Mouse (Mus musculus) liver, embryonic 16.5 days (tissue): ENCODE measurements around the gene Mctp2. TPM values are rescaled to one million over a fixed set of nuclear protein-coding genes. Genes with fewer than 3 reads are reported as not detected.

Source experiments
- ATAC-seq: fragments of 200-750 bp; cut with Nextera tagmentation; 2 replicates; pipeline ENCODE4 v1.8.0; 2017; ENCODE audit warnings: low read depth, mild to moderate bottlenecking, moderate number of reproducible peaks, moderate library complexity
- H3K27ac ChIP-seq: fragments of 300-500 bp; sonication (generic); 2 replicates; pipeline ENCODE4 v1.5.1; 2014; ENCODE audit warnings: mild to moderate bottlenecking, low read length
- H3K27me3 ChIP-seq: fragments of 300-500 bp; sonication (generic); 2 replicates; pipeline ENCODE4 v1.6.1; 2014; ENCODE audit warnings: low read depth, low read length, mixed read lengths; ENCODE audit not compliant: control insufficient read depth, insufficient read depth
- H3K36me3 ChIP-seq: fragments of 300-500 bp; sonication (generic); 2 replicates; pipeline ENCODE4 v1.6.1; 2014; ENCODE audit warnings: mild to moderate bottlenecking; ENCODE audit not compliant: control insufficient read depth, insufficient read depth
- H3K4me1 ChIP-seq: fragments of 300-500 bp; sonication (generic); 2 replicates; pipeline ENCODE4 v1.6.1; 2014; ENCODE audit warnings: low read depth, low read length, mixed read lengths; ENCODE audit not compliant: control insufficient read depth
- H3K4me2 ChIP-seq: fragments of 300-500 bp; sonication (generic); 2 replicates; pipeline ENCODE4 v1.6.1; 2014; ENCODE audit warnings: low read depth, low read length, mixed read lengths
- H3K4me3 ChIP-seq: fragments of 300-500 bp; sonication (generic); 2 replicates; pipeline ENCODE4 v1.5.1; 2014; ENCODE audit warnings: low read depth, mild to moderate bottlenecking, low read length
- H3K9ac ChIP-seq: fragments of 300-500 bp; sonication (generic); 2 replicates; pipeline ENCODE4 v1.6.1; 2014; ENCODE audit warnings: low read depth, low read length
- H3K9me3 ChIP-seq: fragments of 300-500 bp; sonication (generic); replicated peaks from 2 replicates; pipeline ENCODE4 v1.6.1; 2016; ENCODE audit warnings: low read length; ENCODE audit not compliant: control insufficient read depth
- WGBS: fragments of 180-500 bp; shearing (Covaris S2); extraction: QIAGEN DNeasy Blood & Tissue Kit; methylation state at CpG from one replicate; pipeline ENCODE4 v1.1.7; 2014; ENCODE audit not compliant: insufficient replicate concordance; 5-methylcytosine and 5-hydroxymethylcytosine counted together
- polyA plus RNA-seq: library from polyadenylated mRNA; unstranded; fragments of >200 nt; fragmentation: Nextera tagmentation; extraction: Ambion mirVana; gene quantifications from 2 replicates; pipeline ENCODE4 v1.2.1, GENCODE M21; 2015

Gene Mctp2
- polyA plus RNA-seq, 1 experiment from 2014 or later = 0.61 TPM

DNA sequence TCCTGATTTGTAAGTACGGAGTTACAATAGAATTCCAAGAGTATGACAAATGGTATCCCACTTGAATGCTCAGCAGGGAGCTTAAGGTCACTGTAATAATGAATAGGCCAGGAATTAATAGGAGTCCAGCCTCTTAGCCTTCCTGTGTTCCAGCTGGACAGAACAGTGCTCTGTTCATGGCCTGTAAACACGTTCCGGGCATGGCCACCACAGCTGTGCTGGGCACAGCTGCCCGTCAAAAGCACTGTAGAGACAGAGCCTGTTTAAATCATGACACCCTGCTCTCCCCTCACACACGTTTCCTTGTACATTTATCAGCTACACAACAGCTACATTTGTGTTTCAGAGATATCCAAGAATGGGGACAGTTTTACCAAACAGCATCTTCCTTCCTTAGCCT is 205.7 kb downstream of the Mctp2 start:
- no peak for ATAC-seq
- Histone ChIP-seq H3K4me1 (no peaks in the 10 kb centered on the region), H3K36me3 (no peaks in the 10 kb centered on the region), H3K9ac (no peak overlapping the region), H3K4me3 (no peak overlapping the region), H3K27me3 (no peaks in the 10 kb centered on the region), H3K9me3 (no peaks in the 10 kb centered on the region), H3K27ac (no peak overlapping the region), H3K4me2 (no peak overlapping the region)
- WGBS = 66% methylated on average over 5 of the region's 5 CpGs

- Histone ChIP-seq H3K9me3 (no peaks in the 10 kb centered on the region), H3K9ac (no peak overlapping the region), H3K4me1 (no peaks in the 10 kb centered on the region), H3K36me3 (no peaks in the 10 kb centered on the region), H3K27ac (no peak overlapping the region), H3K27me3 (no peaks in the 10 kb centered on the region), H3K4me3 (no peak overlapping the region), H3K4me2 (no peak overlapping the region)
- no peak for ATAC-seq
- WGBS = 69% methylated on average over 6 of the region's 6 CpGs
Measured at GRCm38 (mm10) chr7:72098603-72099002, 207.8 kb downstream of the Mctp2 start.

DNA sequence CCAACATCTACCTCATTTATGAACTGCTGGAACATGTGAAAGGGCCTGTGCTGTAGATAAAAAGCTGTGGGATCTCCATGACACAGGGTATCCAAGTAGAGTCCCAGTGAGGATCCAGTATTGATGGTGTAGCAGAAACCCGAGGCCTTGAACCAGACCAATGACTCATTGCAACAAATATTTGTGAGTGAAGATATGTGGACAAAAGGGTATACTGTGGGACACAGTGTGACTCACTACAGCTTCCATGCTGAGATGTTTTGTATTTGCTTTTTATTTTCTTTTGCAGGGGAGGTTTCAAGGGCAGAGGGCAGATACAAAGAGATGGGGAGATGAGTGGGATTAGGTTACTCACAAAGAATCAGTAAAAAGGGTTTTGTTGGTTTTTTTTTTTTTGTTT is 209.4 kb downstream of the Mctp2 start:
- no peak overlapping the region for H3K4me3 ChIP-seq
- H3K9me3 ChIP-seq = no peaks in the 10 kb centered on the region
- 65% methylated on average over 1 of the region's 1 CpGs for WGBS
- no peak overlapping the region for H3K9ac ChIP-seq
- ATAC-seq = no peak
- no peak overlapping the region for H3K27ac ChIP-seq
- H3K27me3 ChIP-seq = no peaks in the 10 kb centered on the region
- no peaks in the 10 kb centered on the region for H3K36me3 ChIP-seq
- no peaks in the 10 kb centered on the region for H3K4me1 ChIP-seq
- no peak overlapping the region for H3K4me2 ChIP-seq

GRCm38 (mm10) chr7:72096433-72096832 is 210.0 kb downstream of the Mctp2 start:
- H3K27ac ChIP-seq = no peak overlapping the region
- no peaks in the 10 kb centered on the region for H3K36me3 ChIP-seq
- H3K4me3 ChIP-seq = no peak overlapping the region
- ATAC-seq = no peak
- H3K9ac ChIP-seq = no peak overlapping the region
- no peak overlapping the region for H3K4me2 ChIP-seq
- no peaks in the 10 kb centered on the region for H3K27me3 ChIP-seq
- no peaks in the 10 kb centered on the region for H3K9me3 ChIP-seq
- no peaks in the 10 kb centered on the region for H3K4me1 ChIP-seq
- WGBS = 68% methylated on average over 3 of the region's 3 CpGs

DNA sequence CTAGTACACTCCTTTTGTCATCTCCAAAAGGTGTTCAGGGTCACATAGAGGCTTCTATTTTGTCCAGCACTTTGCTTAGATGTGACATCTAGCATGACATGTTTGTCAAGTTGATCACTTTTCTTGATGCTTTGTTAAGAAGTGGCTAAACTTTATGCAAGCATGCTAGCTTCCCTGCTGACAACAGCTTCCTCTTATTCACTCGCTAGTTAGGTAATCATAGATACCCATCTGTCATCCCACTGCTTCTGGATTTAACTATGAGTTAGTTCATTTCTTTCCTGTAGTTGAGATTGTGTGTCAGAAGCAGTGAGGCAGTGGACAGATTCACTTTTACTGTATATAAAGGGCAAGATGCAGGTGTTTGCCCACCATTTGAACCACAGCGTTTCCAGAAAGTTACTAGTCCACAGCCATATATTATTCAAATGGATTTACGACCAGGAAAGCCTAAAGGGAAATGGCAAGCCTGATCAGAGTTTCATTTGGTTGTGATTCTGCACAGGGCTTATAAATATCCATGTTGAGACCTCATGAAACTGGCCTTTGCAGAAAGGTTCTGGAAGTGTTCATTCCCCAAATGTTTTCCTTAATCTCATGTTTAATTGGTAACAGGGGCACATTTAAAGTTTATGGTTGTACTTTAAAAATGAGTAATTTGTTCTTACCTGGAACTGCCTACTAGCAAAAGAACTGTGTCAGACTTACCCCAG is 216.8 kb downstream of the Mctp2 start:
- WGBS = 34% methylated on average over 3 of the region's 3 CpGs
- no peaks in the 10 kb centered on the region for H3K9me3 ChIP-seq
- no peaks in the 10 kb centered on the region for H3K4me1 ChIP-seq
- H3K4me3 ChIP-seq = no peak overlapping the region
- no peak overlapping the region for H3K27ac ChIP-seq
- no peaks in the 10 kb centered on the region for H3K36me3 ChIP-seq
- no peaks in the 10 kb centered on the region for H3K27me3 ChIP-seq
- no peak for ATAC-seq
- H3K4me2 ChIP-seq = no peak overlapping the region
- H3K9ac ChIP-seq = no peak overlapping the region

DNA sequence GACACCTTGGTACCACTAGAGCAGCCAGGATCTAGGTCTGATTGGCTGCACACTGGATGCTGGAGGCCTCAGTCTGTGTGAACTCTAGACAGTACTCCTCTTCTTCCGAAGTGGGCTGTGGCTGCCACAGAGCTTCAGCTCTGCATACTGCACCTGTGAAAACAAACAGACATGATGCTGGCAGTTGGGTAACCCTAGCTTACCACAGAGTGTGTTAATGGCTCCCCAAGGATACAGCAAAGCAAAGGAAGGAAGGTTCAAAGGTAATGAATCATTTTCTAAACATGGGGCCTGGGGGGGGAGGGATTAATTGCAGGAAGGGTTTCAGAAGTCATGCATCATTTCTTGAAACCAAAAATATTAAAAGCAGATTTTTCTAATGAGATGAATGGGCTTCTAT is 225.7 kb downstream of the Mctp2 start:
- WGBS = 61% methylated on average over 1 of the region's 1 CpGs
- Histone ChIP-seq H3K27ac (no peak overlapping the region), H3K4me3 (no peak overlapping the region), H3K27me3 (no peaks in the 10 kb centered on the region), H3K36me3 (no peaks in the 10 kb centered on the region), H3K4me2 (no peak overlapping the region), H3K4me1 (no peaks in the 10 kb centered on the region), H3K9me3 (no peaks in the 10 kb centered on the region), H3K9ac (no peak overlapping the region)
- ATAC-seq = no peak

DNA sequence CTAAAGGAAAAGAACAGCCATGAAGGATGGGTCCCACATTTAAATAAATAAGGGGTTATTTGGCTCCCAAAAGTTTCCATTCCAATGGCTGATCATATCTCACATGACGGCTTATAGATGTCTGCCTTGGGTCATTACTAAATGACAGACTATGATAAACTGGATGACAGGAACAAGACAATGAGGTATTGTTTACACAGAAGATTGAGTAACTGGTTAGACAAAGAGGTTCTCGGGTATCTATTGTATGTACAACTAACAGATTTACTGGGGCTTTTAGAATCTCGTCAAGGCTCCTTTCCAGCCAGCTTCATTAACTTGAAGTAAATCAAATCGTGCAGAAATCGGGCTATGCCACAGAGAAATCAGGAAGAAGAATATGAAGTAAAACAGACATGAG is 227.5 kb downstream of the Mctp2 start:
- H3K4me2 ChIP-seq = no peak overlapping the region
- H3K9ac ChIP-seq = no peak overlapping the region
- no peaks in the 10 kb centered on the region for H3K27me3 ChIP-seq
- WGBS = 57% methylated on average over 5 of the region's 5 CpGs
- no peaks in the 10 kb centered on the region for H3K4me1 ChIP-seq
- H3K9me3 ChIP-seq = no peaks in the 10 kb centered on the region
- H3K36me3 ChIP-seq = no peaks in the 10 kb centered on the region
- H3K27ac ChIP-seq = no peak overlapping the region
- no peak for ATAC-seq
- H3K4me3 ChIP-seq = no peak overlapping the region

- no peaks in the 10 kb centered on the region for H3K9me3 ChIP-seq
- no peak overlapping the region for H3K4me3 ChIP-seq
- 71% methylated on average over 13 of the region's 13 CpGs for WGBS
- no peaks in the 10 kb centered on the region for H3K27me3 ChIP-seq
- H3K4me1 ChIP-seq = no peaks in the 10 kb centered on the region
- no peaks in the 10 kb centered on the region for H3K36me3 ChIP-seq
- H3K27ac ChIP-seq = no peak overlapping the region
- ATAC-seq = no peak
- H3K9ac ChIP-seq = no peak overlapping the region
- no peak overlapping the region for H3K4me2 ChIP-seq
Measured at GRCm38 (mm10) chr7:72071418-72072184, 234.8 kb downstream of the Mctp2 start.

DNA sequence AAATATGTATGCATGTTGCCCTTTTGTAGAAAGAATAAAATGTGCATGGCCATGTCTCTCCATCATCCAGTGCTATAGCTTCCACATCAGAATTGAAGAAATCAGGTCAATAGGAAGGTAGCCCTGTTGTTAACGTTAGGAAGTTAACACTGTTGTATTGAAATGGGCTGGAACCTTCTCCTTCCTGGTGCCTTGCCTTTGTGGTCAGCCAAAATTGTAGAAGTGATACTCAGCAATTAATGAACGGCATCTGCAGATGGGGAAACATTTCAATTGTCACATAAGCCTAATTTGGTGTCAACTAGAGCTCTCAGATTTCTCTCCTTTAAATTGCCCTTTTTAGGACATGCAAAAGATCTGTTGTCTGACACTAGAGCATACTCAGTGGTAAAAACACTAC is 238.0 kb downstream of the Mctp2 start:
- H3K9me3 ChIP-seq = no peaks in the 10 kb centered on the region
- no peak overlapping the region for H3K4me2 ChIP-seq
- H3K27ac ChIP-seq = no peak overlapping the region
- H3K4me3 ChIP-seq = no peak overlapping the region
- no peaks in the 10 kb centered on the region for H3K4me1 ChIP-seq
- no peak for ATAC-seq
- H3K9ac ChIP-seq = no peak overlapping the region
- no peaks in the 10 kb centered on the region for H3K36me3 ChIP-seq
- 42% methylated on average over 2 of the region's 2 CpGs for WGBS
- no peaks in the 10 kb centered on the region for H3K27me3 ChIP-seq
